8 mouse cellular contexts compared by ENCODE assay signal in genomic region chr11:109439829-109440340, GRCm38 (mm10). TPM values are rescaled to one million over a fixed set of nuclear protein-coding genes. Genes with fewer than 3 reads are reported as not detected.
DNase-seq lines count a peak whose midpoint lies in the region; ATAC-seq lines count a peak whose summit lies in the region.

No protein-coding gene starts in this region.

- peak; percentile 89 for DNase-seq in adipocyte (ENCODE audit: low spot score)
- peak; percentile 63 for DNase-seq in embryo, embryonic 10 days (ENCODE audit: low spot score)
- DNase-seq in gastrocnemius, postnatal 10 days, result peak; percentile 72
- peak; percentile 91 for DNase-seq in induced T-regulatory cell, adult 2 months (ENCODE audit: low read depth)
- DNase-seq in left cerebral cortex, adult 8-10 months (ENCODE audit: low spot score in 2 of 2), result peak; percentile 29 to 39
- peak; percentile 27 for DNase-seq in retina, postnatal 7 days (ENCODE audit: low read depth, low spot score)
- DNase-seq in thymus, postnatal 4 days, result peak; percentile 87

- ATAC-seq in megakaryocyte, adult 5-6 weeks (ENCODE audit: poor library complexity, severe bottlenecking), result peak; percentile 95

RNA-seq across cellular contexts. Expression of gene Amz2, which starts 14.1 kb away (rescaled TPM):
- 10 to 100 TPM; 48.8 to 49.5 TPM for total RNA-seq in gastrocnemius, postnatal 10 days (2021)
- 10 to 100 TPM; 44.4 to 56.2 (median 52.9) TPM for total RNA-seq in left cerebral cortex, adult 8-10 months (2022)
- 19.2 and 26.5 TPM in 2 replicates for total RNA-seq in megakaryocyte, adult 5-6 weeks (2015)
- total RNA-seq in megakaryocyte, adult 5-6 weeks (2017), result 51.3 and 51.7 TPM in 2 replicates

RNA-seq across cellular contexts. Expression of gene 9930022D16Rik, which starts 26.2 kb away (rescaled TPM):
- total RNA-seq in gastrocnemius, postnatal 10 days (2021), result not detected
- total RNA-seq in left cerebral cortex, adult 8-10 months (2022), result not detected
- total RNA-seq in megakaryocyte, adult 5-6 weeks (2015), result 0.07 TPM in 1 of 2 replicates, not detected in the other
- total RNA-seq in megakaryocyte, adult 5-6 weeks (2017), result 0.08 TPM in 1 of 2 replicates, not detected in the other

RNA-seq across cellular contexts. Expression of gene Arsg, which starts 33.3 kb away (rescaled TPM):
- total RNA-seq in gastrocnemius, postnatal 10 days (2021), result 10 to 100 TPM in 1 of 2 experiments, 1 to 10 TPM in 1; 9.3 to 12.3 TPM
- total RNA-seq in left cerebral cortex, adult 8-10 months (2022), result 10 to 100 TPM; 21.3 to 24.4 (median 22.7) TPM
- 4.9 and 6.2 TPM in 2 replicates for total RNA-seq in megakaryocyte, adult 5-6 weeks (2015)
- total RNA-seq in megakaryocyte, adult 5-6 weeks (2017), result 6.2 and 7.5 TPM in 2 replicates

RNA-seq across cellular contexts. Expression of gene Slc16a6, which starts 33.5 kb away (rescaled TPM):
- total RNA-seq in gastrocnemius, postnatal 10 days (2021), result 10 to 100 TPM; 18.6 to 20.8 TPM
- total RNA-seq in left cerebral cortex, adult 8-10 months (2022), result 10 to 100 TPM; 12.5 to 15.6 (median 14.0) TPM
- total RNA-seq in megakaryocyte, adult 5-6 weeks (2015), result 27.4 and 27.6 TPM in 2 replicates
- total RNA-seq in megakaryocyte, adult 5-6 weeks (2017), result 10.5 and 14.7 TPM in 2 replicates

Comparison
In these comparisons a context has a peak if more than half of its experiments do, and no peak if none do; other contexts are left out.
1. Peak in every context shown above with its lines: DNase-seq and ATAC-seq.
2. DNase-seq: peak in every context shown above with its lines; median percentile 91 in induced T-regulatory cell, adult 2 months; 89 in adipocyte; 87 in thymus, postnatal 4 days; 72 in gastrocnemius, postnatal 10 days; 63 in embryo, embryonic 10 days; 34 in left cerebral cortex, adult 8-10 months; 27 in retina, postnatal 7 days.